Mouse (Mus musculus): ENCODE measurements around the gene Atf7.

Atf7 gene

DNA sequence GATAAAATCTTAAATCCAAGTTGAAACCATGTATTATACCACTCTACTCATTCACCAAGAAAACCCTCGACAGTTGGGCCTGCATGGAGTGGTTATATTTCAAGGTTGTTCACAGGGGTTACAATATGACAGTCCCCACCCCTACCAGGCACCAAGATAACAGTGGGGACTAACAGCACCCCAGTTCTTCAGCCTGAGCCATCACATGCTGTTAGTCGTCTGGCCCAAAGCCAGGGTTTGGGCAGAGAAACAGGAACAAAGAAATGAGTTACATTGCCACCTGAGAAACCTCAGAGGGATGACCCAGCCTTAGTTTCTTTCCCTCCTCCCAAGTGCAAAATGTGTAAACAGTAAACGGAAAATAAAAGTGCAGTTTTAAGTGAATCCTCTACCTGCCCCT, 125.9 kb downstream of the Atf7 start:
- DNase-seq (ENCODE audit: low spot score in 2 of 2): no peak

DNA sequence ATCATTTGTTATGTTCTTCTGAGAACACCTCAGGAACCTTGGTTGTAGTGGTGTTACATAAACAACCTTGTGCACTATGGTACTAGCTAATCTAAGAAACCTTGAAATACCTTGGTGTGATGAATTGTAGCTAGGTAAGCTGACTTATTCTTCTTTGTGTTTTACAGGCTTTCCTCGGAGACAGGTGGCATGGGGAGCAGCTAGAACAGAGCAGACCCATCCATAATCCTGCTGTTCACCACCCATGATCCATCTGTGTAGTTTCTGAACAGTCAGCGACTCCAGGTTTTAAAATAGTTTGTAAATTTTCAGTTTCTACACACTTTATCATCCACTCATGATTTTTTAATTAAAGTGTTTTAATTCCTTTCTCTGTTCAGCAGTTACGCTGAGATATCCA, 126.9 kb downstream of the Atf7 start:
- DNase-seq (ENCODE audit: low spot score in 2 of 2): no peak

DNA sequence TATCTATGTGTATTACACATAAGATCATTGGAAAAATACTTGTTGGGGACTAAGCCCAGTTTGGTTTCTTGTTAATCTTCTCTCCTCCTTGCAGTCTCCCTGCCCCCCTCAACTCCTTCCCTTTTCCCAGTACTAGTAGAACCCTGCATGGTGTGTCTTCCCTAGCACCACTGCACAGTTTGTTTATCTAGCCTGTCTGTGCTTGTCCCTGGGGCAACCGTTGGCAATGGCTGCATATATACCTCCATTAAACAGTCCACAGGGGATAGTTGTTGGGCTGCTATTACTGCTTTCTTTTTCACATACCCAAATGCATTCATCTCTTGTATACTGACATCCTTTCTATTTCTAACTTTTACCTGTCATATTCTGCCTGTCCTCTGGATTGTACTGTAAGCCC, 137.6 kb downstream of the Atf7 start:
- no peak for DNase-seq (ENCODE audit: low spot score in 2 of 2)

DNA sequence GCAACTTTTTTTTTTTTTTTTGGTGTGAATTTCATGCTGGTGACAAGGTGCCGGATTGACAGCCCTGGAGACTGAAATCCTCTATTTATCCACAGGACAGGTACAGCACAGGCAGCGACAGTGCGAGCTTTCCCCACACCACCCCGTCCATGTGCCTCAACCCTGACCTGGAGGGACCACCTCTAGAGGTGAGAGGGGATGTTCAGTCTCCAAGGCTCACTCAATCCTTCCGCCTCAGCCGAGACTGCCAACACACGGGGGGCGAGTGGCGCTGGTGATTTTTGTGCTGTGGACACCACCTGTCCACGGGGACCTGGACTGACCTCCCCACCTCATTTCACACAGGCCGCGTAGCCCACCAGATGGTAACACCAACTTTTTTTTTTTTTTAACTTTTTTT, 139.4 kb downstream of the Atf7 start:
- no peak for DNase-seq (ENCODE audit: low spot score in 2 of 2)

DNA sequence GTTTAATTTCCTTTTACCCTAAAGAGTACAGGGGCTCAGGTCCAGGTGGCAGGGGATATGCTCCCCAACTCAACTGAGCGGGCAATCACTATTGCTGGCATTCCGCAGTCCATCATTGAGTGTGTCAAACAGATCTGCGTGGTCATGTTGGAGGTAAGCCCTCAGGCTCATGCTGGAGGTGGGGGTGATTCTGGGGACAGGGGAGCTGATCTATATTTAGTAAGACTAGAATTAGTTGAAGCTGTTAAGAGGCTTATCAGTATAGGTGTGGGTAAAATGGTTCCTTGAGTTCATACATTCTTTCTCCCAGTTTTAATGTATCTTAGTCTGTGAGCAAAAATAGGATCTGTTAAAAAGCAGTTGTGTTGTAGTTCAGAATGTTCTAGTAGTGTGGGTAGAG, 142.1 kb downstream of the Atf7 start:
- no peak for DNase-seq (ENCODE audit: low spot score in 2 of 2)

Data from natural killer cell, adult 2 months (primary cell).